Mouse (Mus musculus): ENCODE results near the gene Npcd.

DNA sequence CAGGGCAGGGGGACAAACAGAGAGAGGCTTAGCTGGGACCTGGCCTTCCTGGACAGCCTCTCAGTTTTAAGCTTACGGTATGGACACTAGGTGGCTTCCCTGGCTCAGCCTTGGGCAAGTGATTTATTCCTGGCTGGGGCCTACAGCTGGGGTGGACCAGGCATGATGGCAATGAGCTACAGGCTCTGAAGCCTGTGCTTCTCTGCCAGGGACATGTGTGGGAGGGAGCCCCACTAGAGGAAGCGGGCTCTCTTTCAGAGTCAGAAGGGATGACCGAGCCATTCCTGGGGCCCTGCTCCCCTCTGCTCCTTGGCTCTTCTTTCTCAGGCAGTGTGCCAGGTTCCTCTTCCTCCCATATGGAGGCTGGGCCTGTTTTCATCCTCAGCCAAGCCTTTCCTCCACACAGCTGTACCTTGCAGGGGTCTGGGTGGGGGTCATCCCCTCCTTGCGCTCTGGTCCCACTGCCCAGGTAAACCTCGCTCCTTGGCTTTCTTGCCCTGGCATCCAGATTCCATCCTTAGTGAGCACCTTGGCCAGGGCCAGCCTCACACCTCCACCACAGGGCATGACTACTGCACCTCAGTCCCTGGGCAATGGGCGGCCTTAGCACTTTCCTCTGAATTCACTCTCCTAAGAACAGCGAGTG lies 70.3 kb downstream of the Npcd start:
- no peak for TF ChIP-seq POLR2A (IDR thresholded peaks at IDR 0.05; ENCODE audit: low read depth, low read length)
- no peak for TF ChIP-seq CTCF (IDR thresholded peaks at IDR 0.05; ENCODE audit: extremely low read depth, insufficient read depth, insufficient read length, insufficient replicate concordance)

All from spleen, adult 2 months (tissue).